Mouse (Mus musculus): ENCODE results near the gene Ctsg. TPM values are rescaled to one million over a fixed set of nuclear protein-coding genes. Genes with fewer than 3 reads are reported as not detected.
A peak's percentile ranks its signal among the peaks of the same experiment; 100 is the strongest.

The Ctsg gene
- polyA plus RNA-seq, 1 experiment from 2014 or later: not detected

- Histone ChIP-seq H3K4me3 (ENCODE audit: low read depth, low read length) (no peak overlapping the region), H3K9me3 (ENCODE audit: control insufficient read depth) (no peaks in the 10 kb centered on the region), H3K27me3 (replicated peaks; ENCODE audit: control insufficient read depth, insufficient read depth, low read length) (no peaks in the 10 kb centered on the region), H3K4me2 (replicated peaks; ENCODE audit: low read depth) (no peak overlapping the region), H3K4me1 (replicated peaks; ENCODE audit: control insufficient read depth, insufficient read depth, low read length) (no peaks in the 10 kb centered on the region), H3K36me3 (ENCODE audit: control insufficient read depth, insufficient read depth) (no peaks in the 10 kb centered on the region), H3K9ac (ENCODE audit: low read depth, low read length) (no peak overlapping the region), H3K27ac (ENCODE audit: low read depth, low read length) (no peak overlapping the region)
- no peak for ATAC-seq
- no peak for TF ChIP-seq CTCF (IDR thresholded peaks at IDR 0.05; ENCODE audit: low read depth)
- WGBS: 82% methylated on average over 13 of the region's 13 CpGs
Measured at GRCm38 (mm10) chr14:56105447-56106180, 3.2 kb upstream of the Ctsg start.

GRCm38 (mm10) chr14:56105016-56105415 is 2.6 kb upstream of the Ctsg start:
- no peak overlapping the region for H3K27ac ChIP-seq (ENCODE audit: low read depth, low read length)

DNA sequence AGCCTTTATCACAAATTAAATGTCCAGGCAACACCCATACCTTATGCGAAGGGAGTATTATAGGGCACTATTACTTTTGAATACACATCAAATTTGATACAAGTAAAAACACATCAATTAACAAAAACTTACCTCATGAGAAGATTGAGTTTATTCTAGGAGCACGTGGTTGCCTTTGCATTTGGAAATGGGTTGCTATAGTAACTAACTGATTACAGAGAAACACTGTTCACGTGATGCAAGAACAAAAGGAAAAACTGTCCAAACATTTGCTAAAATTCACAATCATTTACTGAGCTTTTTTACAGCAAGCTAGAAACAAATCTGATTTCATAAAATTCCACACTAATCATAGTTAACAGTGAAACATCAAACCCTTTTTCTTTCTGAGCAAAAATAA is 1.1 kb upstream of the Ctsg start:
- Histone ChIP-seq H3K4me3 (ENCODE audit: low read depth, low read length) (no peak overlapping the region), H3K4me2 (replicated peaks; ENCODE audit: low read depth) (no peak overlapping the region), H3K4me1 (replicated peaks; ENCODE audit: control insufficient read depth, insufficient read depth, low read length) (no peaks in the 10 kb centered on the region), H3K36me3 (ENCODE audit: control insufficient read depth, insufficient read depth) (no peaks in the 10 kb centered on the region), H3K27me3 (replicated peaks; ENCODE audit: control insufficient read depth, insufficient read depth, low read length) (no peaks in the 10 kb centered on the region), H3K9ac (ENCODE audit: low read depth, low read length) (no peak overlapping the region), H3K9me3 (ENCODE audit: control insufficient read depth) (no peaks in the 10 kb centered on the region), H3K27ac (ENCODE audit: low read depth, low read length) (no peak overlapping the region)
- ATAC-seq: no peak
- 59% methylated on average over 3 of the region's 3 CpGs for WGBS
- no peak for TF ChIP-seq CTCF (IDR thresholded peaks at IDR 0.05; ENCODE audit: low read depth)

More at GRCm38 (mm10) chr14:56105016-56105415, 2.6 kb upstream of the Ctsg start:
- ATAC-seq: no peak
- Histone ChIP-seq H3K4me2 (replicated peaks; ENCODE audit: low read depth) (no peak overlapping the region), H3K4me3 (ENCODE audit: low read depth, low read length) (no peak overlapping the region), H3K36me3 (ENCODE audit: control insufficient read depth, insufficient read depth) (no peaks in the 10 kb centered on the region), H3K9ac (ENCODE audit: low read depth, low read length) (no peak overlapping the region), H3K9me3 (ENCODE audit: control insufficient read depth) (no peaks in the 10 kb centered on the region), H3K27me3 (replicated peaks; ENCODE audit: control insufficient read depth, insufficient read depth, low read length) (no peaks in the 10 kb centered on the region), H3K4me1 (replicated peaks; ENCODE audit: control insufficient read depth, insufficient read depth, low read length) (no peaks in the 10 kb centered on the region)
- TF ChIP-seq CTCF (IDR thresholded peaks at IDR 0.05; ENCODE audit: low read depth): no peak
- WGBS: 68% methylated on average over 5 of the region's 5 CpGs

DNA sequence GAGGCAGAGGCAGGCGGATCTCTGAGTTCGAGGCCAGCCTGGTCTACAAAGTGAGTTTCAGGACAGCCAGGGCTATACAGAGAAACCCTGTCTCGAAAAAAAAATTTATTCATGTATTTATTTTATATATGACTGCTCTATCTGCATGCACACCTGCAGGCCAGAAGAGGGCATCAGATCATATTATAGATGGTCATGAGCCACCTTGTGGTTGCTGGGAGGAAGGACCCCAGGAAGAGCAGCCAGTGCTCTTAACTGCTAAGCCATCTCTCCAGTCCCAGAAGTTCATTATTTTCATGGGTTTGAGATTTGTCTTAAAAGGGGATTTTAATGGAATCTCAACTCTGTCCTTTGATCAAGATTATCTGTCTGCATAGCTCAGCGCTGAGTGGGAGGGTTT is 3.4 kb downstream of the Ctsg start:
- TF ChIP-seq CTCF (IDR thresholded peaks at IDR 0.05; ENCODE audit: low read depth): peak; percentile 68
- 79% methylated on average over 4 of the region's 4 CpGs for WGBS
- Histone ChIP-seq H3K9ac (ENCODE audit: low read depth, low read length) (no peak overlapping the region), H3K4me1 (replicated peaks; ENCODE audit: control insufficient read depth, insufficient read depth, low read length) (no peaks in the 10 kb centered on the region), H3K36me3 (ENCODE audit: control insufficient read depth, insufficient read depth) (no peaks in the 10 kb centered on the region), H3K27me3 (replicated peaks; ENCODE audit: control insufficient read depth, insufficient read depth, low read length) (no peaks in the 10 kb centered on the region), H3K4me2 (replicated peaks; ENCODE audit: low read depth) (no peak overlapping the region), H3K9me3 (ENCODE audit: control insufficient read depth) (no peaks in the 10 kb centered on the region), H3K4me3 (ENCODE audit: low read depth, low read length) (no peak overlapping the region), H3K27ac (ENCODE audit: low read depth, low read length) (no peak overlapping the region)
- ATAC-seq: no peak

GRCm38 (mm10) chr14:56097597-56097996 is 4.8 kb downstream of the Ctsg start:
- no peak for ATAC-seq
- 68% methylated on average over 1 of the region's 1 CpGs for WGBS
- Histone ChIP-seq H3K27me3 (replicated peaks; ENCODE audit: control insufficient read depth, insufficient read depth, low read length) (no peaks in the 10 kb centered on the region), H3K9ac (ENCODE audit: low read depth, low read length) (no peak overlapping the region), H3K27ac (ENCODE audit: low read depth, low read length) (no peak overlapping the region), H3K4me1 (replicated peaks; ENCODE audit: control insufficient read depth, insufficient read depth, low read length) (no peaks in the 10 kb centered on the region), H3K4me3 (ENCODE audit: low read depth, low read length) (no peak overlapping the region), H3K4me2 (replicated peaks; ENCODE audit: low read depth) (no peak overlapping the region), H3K9me3 (ENCODE audit: control insufficient read depth) (no peaks in the 10 kb centered on the region), H3K36me3 (ENCODE audit: control insufficient read depth, insufficient read depth) (no peaks in the 10 kb centered on the region)
- no peak for TF ChIP-seq CTCF (IDR thresholded peaks at IDR 0.05; ENCODE audit: low read depth)

DNA sequence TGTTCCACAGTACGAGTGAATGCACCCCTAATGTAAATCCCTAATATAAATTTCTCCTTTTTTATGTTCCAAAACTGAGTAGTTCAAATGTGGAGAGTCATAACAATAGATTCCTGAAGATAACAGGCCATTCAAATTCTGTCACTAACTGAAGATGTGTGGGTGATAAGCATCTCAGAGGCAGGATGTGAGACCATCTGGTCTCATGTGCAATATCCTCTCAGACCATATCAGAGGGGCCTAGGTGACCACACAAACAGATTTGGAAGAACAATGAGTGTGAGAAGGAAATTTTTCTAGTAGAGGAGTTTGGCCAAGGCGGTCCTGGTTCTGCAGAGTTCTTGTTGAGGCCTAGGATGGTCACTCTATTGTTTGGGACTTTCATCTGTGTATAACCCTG is 9.0 kb downstream of the Ctsg start:
- no peaks in the 10 kb centered on the region for H3K4me1 ChIP-seq (replicated peaks; ENCODE audit: control insufficient read depth, insufficient read depth, low read length)
- no peak for ATAC-seq
- no peak overlapping the region for H3K4me2 ChIP-seq (replicated peaks; ENCODE audit: low read depth)
- H3K36me3 ChIP-seq (ENCODE audit: control insufficient read depth, insufficient read depth): no peaks in the 10 kb centered on the region
- H3K27me3 ChIP-seq (replicated peaks; ENCODE audit: control insufficient read depth, insufficient read depth, low read length): no peaks in the 10 kb centered on the region
- no peak overlapping the region for H3K27ac ChIP-seq (ENCODE audit: low read depth, low read length)
- no peak overlapping the region for H3K9ac ChIP-seq (ENCODE audit: low read depth, low read length)
- H3K9me3 ChIP-seq (ENCODE audit: control insufficient read depth): no peaks in the 10 kb centered on the region
- no peak overlapping the region for H3K4me3 ChIP-seq (ENCODE audit: low read depth, low read length)
- TF ChIP-seq CTCF (IDR thresholded peaks at IDR 0.05; ENCODE audit: low read depth): no peak
- WGBS: 69% methylated on average over 2 of the region's 2 CpGs

All from intestine, postnatal 0 days (tissue).